Mouse (Mus musculus): ENCODE measurements around the gene Olfr123. TPM values are rescaled to one million over a fixed set of nuclear protein-coding genes. Genes with fewer than 3 reads are reported as not detected.

Olfr123 gene
- polyA plus RNA-seq (2014; fragmentation: Illumina TruSeq; extraction: RNeasy Lipid Tissue Mini Kit (QIAGEN cat#74804); ENCODE audit: low read depth, low replicate concordance), result not detected

GRCm38 (mm10) chr17:37793229-37793628 lies at the start of gene Olfr123:
TSS of gene Olfr123 (plus strand) at chr17:37793529.

GRCm38 (mm10) chr17:37768307-37768706 lies 25.0 kb upstream of the Olfr123 start, which contains the start of gene Olfr122:
TSS of gene Olfr122 (plus strand) at chr17:37768607.

DNA sequence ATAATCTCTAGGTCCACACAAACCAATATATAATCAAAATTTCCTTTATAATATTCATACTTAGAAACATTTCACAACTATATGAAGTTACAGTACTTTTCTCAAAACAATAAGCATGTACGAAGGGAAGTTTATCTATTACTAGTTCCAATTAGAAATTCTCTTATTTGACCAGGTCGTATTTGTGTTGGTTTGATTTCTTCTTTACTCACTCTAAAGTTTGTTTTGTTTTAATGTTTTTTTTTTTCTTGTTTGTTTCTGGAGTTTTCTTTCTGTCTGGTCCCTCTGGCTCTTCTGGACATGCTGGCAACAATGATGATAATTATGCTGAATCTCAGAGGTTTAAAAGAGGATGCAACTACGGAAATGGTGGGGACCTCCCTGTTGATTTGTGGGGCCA lies 6.3 kb downstream of the Olfr123 start, which contains the start of gene Olfr124:
Gene Olfr124, plus strand, starts transcription at position 301 of the 400 bp plus-strand sequence.

GRCm38 (mm10) chr17:37832649-37833048 lies 39.3 kb downstream of the Olfr123 start, which contains the start of gene Olfr125:
TSS of gene Olfr125 (plus strand) at chr17:37832949.

DNA sequence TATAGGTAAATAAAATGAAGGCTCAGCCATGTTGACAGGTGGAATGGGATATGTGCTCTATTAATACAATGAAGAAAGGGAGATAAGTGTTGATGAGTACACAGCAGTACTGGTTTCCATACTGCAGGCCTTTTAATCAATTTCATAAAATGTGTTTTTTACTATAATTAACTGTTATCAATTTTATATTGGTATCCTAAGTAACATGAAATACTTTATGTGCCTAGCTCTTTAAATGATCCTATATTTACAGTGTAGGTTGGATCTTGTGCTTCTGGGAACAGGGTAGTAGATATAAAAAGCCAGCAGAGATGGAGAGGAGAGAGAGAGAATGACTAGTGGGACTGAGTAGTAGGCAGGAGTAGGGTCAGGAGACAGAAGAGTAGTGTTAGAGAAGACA lies 53.9 kb downstream of the Olfr123 start, which contains the start of gene Olfr126:
Gene Olfr126, plus strand, starts transcription at position 301 of the 400 bp plus-strand sequence.

Other genes with a start within 250 kb of the Olfr123 start
- gene Olfr112, start 224.1 kb upstream of the Olfr123 start, polyA plus RNA-seq (2014; fragmentation: Illumina TruSeq; extraction: RNeasy Lipid Tissue Mini Kit (QIAGEN cat#74804); ENCODE audit: low read depth, low replicate concordance), result not detected
- not detected for gene Olfr113, start 215.9 kb upstream of the Olfr123 start, polyA plus RNA-seq (2014; fragmentation: Illumina TruSeq; extraction: RNeasy Lipid Tissue Mini Kit (QIAGEN cat#74804); ENCODE audit: low read depth, low replicate concordance)
- gene Olfr114, start 200.8 kb upstream of the Olfr123 start, polyA plus RNA-seq (2014; fragmentation: Illumina TruSeq; extraction: RNeasy Lipid Tissue Mini Kit (QIAGEN cat#74804); ENCODE audit: low read depth, low replicate concordance), result not detected
- not detected for gene Olfr115, start 166.4 kb upstream of the Olfr123 start, polyA plus RNA-seq (2014; fragmentation: Illumina TruSeq; extraction: RNeasy Lipid Tissue Mini Kit (QIAGEN cat#74804); ENCODE audit: low read depth, low replicate concordance)
- gene Olfr116, start 166.3 kb upstream of the Olfr123 start, polyA plus RNA-seq (2014; fragmentation: Illumina TruSeq; extraction: RNeasy Lipid Tissue Mini Kit (QIAGEN cat#74804); ENCODE audit: low read depth, low replicate concordance), result not detected
- gene Olfr117, start 129.7 kb upstream of the Olfr123 start, polyA plus RNA-seq (2014; fragmentation: Illumina TruSeq; extraction: RNeasy Lipid Tissue Mini Kit (QIAGEN cat#74804); ENCODE audit: low read depth, low replicate concordance), result not detected
- gene Olfr118, start 126.5 kb upstream of the Olfr123 start, polyA plus RNA-seq (2014; fragmentation: Illumina TruSeq; extraction: RNeasy Lipid Tissue Mini Kit (QIAGEN cat#74804); ENCODE audit: low read depth, low replicate concordance), result not detected
- not detected for gene Olfr119, start 97.0 kb upstream of the Olfr123 start, polyA plus RNA-seq (2014; fragmentation: Illumina TruSeq; extraction: RNeasy Lipid Tissue Mini Kit (QIAGEN cat#74804); ENCODE audit: low read depth, low replicate concordance)
- not detected for gene Olfr120, start 71.7 kb upstream of the Olfr123 start, polyA plus RNA-seq (2014; fragmentation: Illumina TruSeq; extraction: RNeasy Lipid Tissue Mini Kit (QIAGEN cat#74804); ENCODE audit: low read depth, low replicate concordance)
- not detected for gene Olfr121, start 44.7 kb upstream of the Olfr123 start, polyA plus RNA-seq (2014; fragmentation: Illumina TruSeq; extraction: RNeasy Lipid Tissue Mini Kit (QIAGEN cat#74804); ENCODE audit: low read depth, low replicate concordance)
- not detected for gene Olfr122, start 24.9 kb upstream of the Olfr123 start, polyA plus RNA-seq (2014; fragmentation: Illumina TruSeq; extraction: RNeasy Lipid Tissue Mini Kit (QIAGEN cat#74804); ENCODE audit: low read depth, low replicate concordance)
- not detected for gene Olfr124, start 6.4 kb downstream of the Olfr123 start, polyA plus RNA-seq (2014; fragmentation: Illumina TruSeq; extraction: RNeasy Lipid Tissue Mini Kit (QIAGEN cat#74804); ENCODE audit: low read depth, low replicate concordance)
- not detected for gene Olfr125, start 39.4 kb downstream of the Olfr123 start, polyA plus RNA-seq (2014; fragmentation: Illumina TruSeq; extraction: RNeasy Lipid Tissue Mini Kit (QIAGEN cat#74804); ENCODE audit: low read depth, low replicate concordance)
- gene Olfr126, start 54.0 kb downstream of the Olfr123 start, polyA plus RNA-seq (2014; fragmentation: Illumina TruSeq; extraction: RNeasy Lipid Tissue Mini Kit (QIAGEN cat#74804); ENCODE audit: low read depth, low replicate concordance), result not detected
- not detected for gene Olfr127, start 106.9 kb downstream of the Olfr123 start, polyA plus RNA-seq (2014; fragmentation: Illumina TruSeq; extraction: RNeasy Lipid Tissue Mini Kit (QIAGEN cat#74804); ENCODE audit: low read depth, low replicate concordance)
- not detected for gene Olfr128, start 127.0 kb downstream of the Olfr123 start, polyA plus RNA-seq (2014; fragmentation: Illumina TruSeq; extraction: RNeasy Lipid Tissue Mini Kit (QIAGEN cat#74804); ENCODE audit: low read depth, low replicate concordance)
- gene Olfr761, start 159.6 kb downstream of the Olfr123 start, polyA plus RNA-seq (2014; fragmentation: Illumina TruSeq; extraction: RNeasy Lipid Tissue Mini Kit (QIAGEN cat#74804); ENCODE audit: low read depth, low replicate concordance), result not detected

All from liver, adult 10 weeks (tissue).